Mouse (Mus musculus): Measurements from ENCODE around the gene Tuba1b. TPM values are rescaled to one million over a fixed set of nuclear protein-coding genes. Genes with fewer than 3 reads are reported as not detected.
A peak's percentile ranks its signal among the peaks of the same experiment; 100 is the strongest.

Gene Tuba1b
- polyA plus RNA-seq, 1 experiment from 2014 or later, result 1,584 TPM

- 5% methylated on average over 38 of the region's 38 CpGs for WGBS
- Histone ChIP-seq H3K9ac (peak overlapping the region; percentile 80), H3K9me3 (no peaks in the 10 kb centered on the region), H3K4me3 (peak overlapping the region; percentile 64), H3K36me3 (no peaks in the 10 kb centered on the region), H3K4me1 (peaks cover 62% of the 10 kb centered on the region), H3K27ac (replicated peaks) (0 out of 2 replicates have a peak overlapping the region, but pooled peaks have one; percentile 34), H3K27me3 (replicated peaks) (peaks cover 86% of the 10 kb centered on the region), H3K4me2 (peak overlapping the region; percentile 100)
- ATAC-seq (ENCODE audit: extremely low read depth, insufficient number of reproducible peaks, low FRiP score, low TSS enrichment), result no peak
Observed at GRCm38 (mm10) chr15:98894746-98895634, 39.4 kb downstream of the Tuba1b start.

- Histone ChIP-seq H3K27ac (replicated peaks) (0 out of 2 replicates have a peak within 1 kb of the TSS, but pooled peaks have one; percentile 34), H3K4me1 (peaks cover 62% of the 10 kb centered on the region), H3K4me3 (peak within 1 kb of the TSS; percentile 64), H3K9ac (peak within 1 kb of the TSS; percentile 80), H3K4me2 (peak within 1 kb of the TSS; percentile 100), H3K9me3 (no peaks in the 10 kb centered on the region), H3K27me3 (replicated peaks) (peaks cover 78% of the 10 kb centered on the region), H3K36me3 (no peaks in the 10 kb centered on the region)
- ATAC-seq (ENCODE audit: extremely low read depth, insufficient number of reproducible peaks, low FRiP score, low TSS enrichment), result no peak
- WGBS, result under 1% methylated on average over 74 of the region's 77 CpGs
Observed at GRCm38 (mm10) chr15:98893940-98894745, 40.2 kb downstream of the Tuba1b start, which contains the start of gene Rhebl1. Gene Rhebl1 (minus strand): TSS chr15:98894540.

DNA sequence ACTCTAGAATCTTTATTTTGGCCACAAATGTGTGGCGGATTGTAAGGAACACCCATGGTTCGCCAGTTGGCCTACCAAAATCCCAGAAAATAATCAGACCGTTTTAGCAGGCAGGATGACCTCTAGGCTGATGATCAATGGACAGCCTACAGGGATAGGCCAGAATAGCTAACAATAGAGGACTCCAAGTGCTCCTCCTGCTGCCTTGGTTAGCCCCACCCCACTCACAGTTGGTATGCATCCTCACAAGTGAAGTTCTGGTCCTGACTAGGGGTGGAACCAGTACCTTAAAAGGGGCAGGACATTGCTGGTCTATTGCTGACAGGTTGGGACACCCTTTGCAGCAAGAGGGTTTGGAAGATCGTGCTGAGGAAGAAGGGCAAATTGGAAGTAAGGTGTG is 41.3 kb downstream of the Tuba1b start:
- peak overlapping the region; percentile 64; the same call in 1 of the 2 replicates for H3K4me3 ChIP-seq
- no peaks in the 10 kb centered on the region for H3K9me3 ChIP-seq
- H3K4me1 ChIP-seq, result peaks cover 54% of the 10 kb centered on the region
- no peaks in the 10 kb centered on the region for H3K36me3 ChIP-seq
- 58% methylated on average over 4 of the region's 4 CpGs for WGBS
- H3K27ac ChIP-seq (replicated peaks), result no peak overlapping the region
- ATAC-seq (ENCODE audit: extremely low read depth, insufficient number of reproducible peaks, low FRiP score, low TSS enrichment), result no peak
- H3K4me2 ChIP-seq, result peak overlapping the region; percentile 100; the same call in 1 of the 2 replicates
- H3K27me3 ChIP-seq (replicated peaks), result peaks cover 67% of the 10 kb centered on the region
- H3K9ac ChIP-seq, result no peak overlapping the region

GRCm38 (mm10) chr15:98891907-98892606 is 42.3 kb downstream of the Tuba1b start:
- H3K9ac ChIP-seq, result 0 out of 2 replicates have a peak overlapping the region, but pooled peaks have one; percentile 54
- WGBS, result 26% methylated on average over 6 of the region's 6 CpGs
- H3K4me1 ChIP-seq, result peaks cover 44% of the 10 kb centered on the region

DNA sequence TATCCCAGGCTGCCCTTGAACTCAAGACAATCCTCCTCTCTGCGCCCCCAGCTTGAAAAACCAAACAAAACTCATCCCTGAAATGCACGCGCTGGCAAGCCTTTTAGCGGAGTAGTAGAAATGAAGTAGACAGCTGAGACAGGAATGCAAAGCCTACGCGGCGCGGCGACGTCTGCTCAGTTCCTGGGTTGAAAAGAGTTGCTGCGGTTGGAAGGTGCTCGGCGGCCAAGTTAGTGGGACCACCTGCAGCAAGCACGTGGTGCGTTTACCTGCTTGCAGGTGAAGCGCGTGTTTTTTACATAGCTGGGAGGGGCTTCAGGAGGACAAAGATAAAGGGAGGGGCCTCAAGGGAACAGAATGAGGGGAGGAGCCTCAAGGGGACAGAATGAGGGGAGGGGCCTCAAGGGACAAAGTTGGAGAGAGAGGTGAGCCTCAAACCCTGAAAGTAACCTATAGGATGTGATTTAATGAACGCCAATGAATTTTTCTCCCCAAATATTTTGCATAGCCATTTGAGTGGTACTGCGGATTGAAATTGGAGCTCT is 43.1 kb downstream of the Tuba1b start:
- peak overlapping the region; percentile 54 for H3K9ac ChIP-seq
- peaks cover 51% of the 10 kb centered on the region for H3K27me3 ChIP-seq (replicated peaks)
- H3K4me3 ChIP-seq, result peak overlapping the region; percentile 26; the same call in 1 of the 2 replicates
- 13% methylated on average over 19 of the region's 19 CpGs for WGBS
- H3K4me2 ChIP-seq, result peak overlapping the region; percentile 59
- no peaks in the 10 kb centered on the region for H3K36me3 ChIP-seq
- H3K27ac ChIP-seq (replicated peaks), result no peak overlapping the region
- no peaks in the 10 kb centered on the region for H3K9me3 ChIP-seq
- H3K4me1 ChIP-seq, result peaks cover 36% of the 10 kb centered on the region
- ATAC-seq (ENCODE audit: extremely low read depth, insufficient number of reproducible peaks, low FRiP score, low TSS enrichment), result 0 out of 2 replicates have a peak, but pooled peaks have one; percentile 9

More at GRCm38 (mm10) chr15:98891907-98892606, 42.3 kb downstream of the Tuba1b start:
- Histone ChIP-seq H3K9me3 (no peaks in the 10 kb centered on the region), H3K4me2 (peak overlapping the region; percentile 59; the same call in 1 of the 2 replicates), H3K27ac (replicated peaks) (no peak overlapping the region), H3K36me3 (no peaks in the 10 kb centered on the region), H3K27me3 (replicated peaks) (peaks cover 57% of the 10 kb centered on the region), H3K4me3 (no peak overlapping the region)
- ATAC-seq (ENCODE audit: extremely low read depth, insufficient number of reproducible peaks, low FRiP score, low TSS enrichment), result no peak

DNA sequence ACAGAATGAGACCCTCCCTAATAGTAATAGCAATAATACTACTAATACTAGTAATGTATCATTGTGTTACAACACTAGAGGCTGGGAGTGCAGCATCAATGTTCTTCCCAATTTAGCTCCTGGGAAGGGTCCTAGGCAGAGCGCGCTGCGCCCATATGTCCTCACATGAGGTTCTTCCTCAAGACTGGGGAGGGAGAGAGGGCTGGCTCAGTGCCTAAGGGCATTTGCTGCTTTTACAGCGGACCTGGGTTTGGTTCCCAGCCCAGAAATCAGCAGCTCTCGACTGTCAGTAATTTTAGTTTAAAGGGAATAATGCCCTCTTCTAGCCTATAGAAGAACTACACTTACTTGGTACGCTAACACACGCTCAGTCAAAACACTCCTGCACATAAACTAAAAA is 46.8 kb downstream of the Tuba1b start:
- no peak for ATAC-seq (ENCODE audit: extremely low read depth, insufficient number of reproducible peaks, low FRiP score, low TSS enrichment)
- no peak overlapping the region for H3K4me3 ChIP-seq
- WGBS, result 82% methylated on average over 7 of the region's 7 CpGs

DNA sequence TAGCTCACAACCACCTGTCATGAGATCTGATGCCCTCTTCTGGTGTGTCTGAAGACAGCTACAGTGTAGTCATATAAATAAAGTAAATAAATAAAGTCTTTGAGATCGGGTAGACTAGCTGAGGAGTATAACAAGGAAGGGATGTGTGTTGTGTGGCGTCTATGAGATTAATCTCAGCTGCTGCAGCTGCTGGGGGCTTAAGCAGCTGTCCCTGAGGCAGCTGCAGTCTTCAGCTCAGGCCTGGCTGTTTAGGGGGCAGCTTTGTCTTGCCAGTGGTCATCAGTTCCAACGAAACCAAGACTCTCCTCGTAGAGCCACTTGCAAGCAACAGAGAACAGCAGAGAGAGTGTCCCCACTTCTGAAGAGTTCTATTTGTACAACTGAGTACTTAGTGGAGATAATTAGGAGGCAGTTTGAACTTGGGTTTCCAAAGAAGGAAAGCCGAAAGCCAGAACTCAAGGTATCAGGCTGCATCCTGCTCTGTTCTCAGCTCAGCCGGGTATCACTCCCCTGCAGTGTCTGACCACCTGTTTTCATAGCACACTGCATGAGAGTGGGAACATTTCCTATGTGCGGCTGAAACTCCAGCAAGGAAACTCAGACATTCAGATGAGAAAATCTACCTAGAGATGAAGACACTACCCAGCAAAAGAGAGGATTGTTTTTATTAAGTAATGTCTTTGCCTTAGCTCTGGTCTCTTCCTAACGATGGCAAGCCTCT is 47.5 kb downstream of the Tuba1b start:
- 53% methylated on average over 8 of the region's 8 CpGs for WGBS
- no peak for ATAC-seq (ENCODE audit: extremely low read depth, insufficient number of reproducible peaks, low FRiP score, low TSS enrichment)
- no peaks in the 10 kb centered on the region for H3K36me3 ChIP-seq
- H3K9ac ChIP-seq, result no peak overlapping the region
- H3K4me2 ChIP-seq, result no peak overlapping the region
- H3K4me3 ChIP-seq, result no peak overlapping the region
- H3K27ac ChIP-seq (replicated peaks), result no peak overlapping the region
- H3K27me3 ChIP-seq (replicated peaks), result peaks cover 11% of the 10 kb centered on the region; the same call in 1 of the 2 replicates
- peaks cover 6% of the 10 kb centered on the region for H3K4me1 ChIP-seq
- no peaks in the 10 kb centered on the region for H3K9me3 ChIP-seq

More for the DNA sequence above, 46.8 kb downstream of the Tuba1b start:
- H3K9me3 ChIP-seq, result no peaks in the 10 kb centered on the region
- H3K4me1 ChIP-seq, result peaks cover 6% of the 10 kb centered on the region
- H3K9ac ChIP-seq, result no peak overlapping the region
- H3K27ac ChIP-seq (replicated peaks), result no peak overlapping the region
- peaks cover 14% of the 10 kb centered on the region for H3K27me3 ChIP-seq (replicated peaks)
- H3K4me2 ChIP-seq, result no peak overlapping the region
- no peaks in the 10 kb centered on the region for H3K36me3 ChIP-seq

DNA sequence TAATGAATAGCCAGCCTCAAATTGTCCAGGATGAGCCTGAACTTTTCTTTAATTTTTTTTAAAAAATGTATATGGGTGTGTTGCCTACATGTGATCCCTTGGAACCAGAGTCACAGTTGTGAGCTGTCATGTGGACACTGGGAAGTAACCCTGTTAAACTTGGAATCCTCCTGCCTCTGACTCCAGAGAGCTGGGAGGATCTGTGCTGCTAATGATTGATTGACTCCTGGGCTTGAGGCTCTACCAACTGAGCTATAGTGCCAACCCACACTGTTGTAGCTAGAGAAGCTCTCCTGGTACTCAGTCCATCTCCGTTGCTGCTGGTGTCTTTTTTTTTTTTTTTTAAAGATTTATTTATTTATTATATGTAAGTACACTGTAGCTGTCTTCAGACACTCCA is 50.3 kb downstream of the Tuba1b start:
- Histone ChIP-seq H3K9ac (no peak overlapping the region), H3K4me3 (no peak overlapping the region), H3K4me1 (peaks cover 10% of the 10 kb centered on the region), H3K27me3 (replicated peaks) (peaks cover 3% of the 10 kb centered on the region; the same call in 1 of the 2 replicates), H3K4me2 (no peak overlapping the region), H3K36me3 (no peaks in the 10 kb centered on the region), H3K9me3 (no peaks in the 10 kb centered on the region), H3K27ac (replicated peaks) (no peak overlapping the region)
- 68% methylated on average over 1 of the region's 1 CpGs for WGBS
- ATAC-seq (ENCODE audit: extremely low read depth, insufficient number of reproducible peaks, low FRiP score, low TSS enrichment), result no peak

DNA sequence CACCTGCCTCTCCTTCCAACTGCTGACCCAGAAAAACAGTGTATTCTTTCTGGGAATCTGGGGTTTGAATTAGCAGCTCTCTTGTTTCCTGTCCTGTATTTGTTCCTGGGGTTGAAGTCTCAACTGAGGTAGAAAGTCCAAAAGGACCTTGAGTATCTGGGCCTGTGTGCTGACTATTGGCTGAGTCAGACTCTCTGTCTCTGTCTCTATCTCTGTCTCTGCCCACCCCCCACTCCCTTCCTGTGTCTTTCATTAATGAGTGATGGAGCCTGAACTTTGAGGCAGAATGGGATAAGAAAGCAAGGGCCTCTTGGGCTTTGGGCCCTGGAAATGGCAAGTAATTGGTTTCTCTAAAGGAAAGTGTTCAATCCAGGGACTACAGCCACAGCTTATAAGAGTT is 50.7 kb downstream of the Tuba1b start:
- Histone ChIP-seq H3K4me3 (no peak overlapping the region), H3K4me2 (no peak overlapping the region), H3K27me3 (replicated peaks) (peaks cover 3% of the 10 kb centered on the region; the same call in 1 of the 2 replicates), H3K36me3 (no peaks in the 10 kb centered on the region), H3K9me3 (no peaks in the 10 kb centered on the region), H3K9ac (no peak overlapping the region), H3K27ac (replicated peaks) (no peak overlapping the region), H3K4me1 (peaks cover 10% of the 10 kb centered on the region)
- ATAC-seq (ENCODE audit: extremely low read depth, insufficient number of reproducible peaks, low FRiP score, low TSS enrichment), result no peak

GRCm38 (mm10) chr15:98881656-98882008 is 52.7 kb downstream of the Tuba1b start:
- Histone ChIP-seq H3K4me3 (peak overlapping the region; percentile 84), H3K27ac (replicated peaks) (0 out of 2 replicates have a peak overlapping the region, but pooled peaks have one; percentile 10), H3K9me3 (no peaks in the 10 kb centered on the region), H3K36me3 (no peaks in the 10 kb centered on the region), H3K27me3 (replicated peaks) (peaks cover 3% of the 10 kb centered on the region; the same call in 1 of the 2 replicates), H3K4me2 (peak overlapping the region; percentile 96), H3K9ac (peak overlapping the region; percentile 65), H3K4me1 (peaks cover 10% of the 10 kb centered on the region)
- 16% methylated on average over 5 of the region's 5 CpGs for WGBS
- ATAC-seq (ENCODE audit: extremely low read depth, insufficient number of reproducible peaks, low FRiP score, low TSS enrichment), result no peak
